Mouse (Mus musculus) kidney, embryonic 16.5 days (tissue): ENCODE data around the gene Rps16. TPM values are rescaled to one million over a fixed set of nuclear protein-coding genes. Genes with fewer than 3 reads are reported as not detected.

Experiments
- ATAC-seq: fragments of 200-750 bp; cut with Nextera tagmentation; 2 replicates; pipeline ENCODE4 v1.8.0; 2017; ENCODE audit warnings: moderate TSS enrichment; ENCODE audit not compliant: low FRiP score, low TSS enrichment
- H3K27ac ChIP-seq: fragments of 300-500 bp; sonication (generic); 2 replicates; pipeline ENCODE4 v1.5.1; 2014; ENCODE audit warnings: low read length
- H3K27me3 ChIP-seq: fragments of 300-500 bp; sonication (generic); 2 replicates; pipeline ENCODE4 v1.6.1; 2014; ENCODE audit warnings: low read length, control low read depth, mixed read lengths; ENCODE audit not compliant: insufficient read depth
- H3K36me3 ChIP-seq: fragments of 300-500 bp; sonication (generic); 2 replicates; pipeline ENCODE4 v1.6.1; 2014; ENCODE audit warnings: low read length, control low read depth, mixed read lengths; ENCODE audit not compliant: insufficient read depth
- H3K4me1 ChIP-seq: fragments of 300-500 bp; sonication (generic); 2 replicates; pipeline ENCODE4 v1.6.1; 2014; ENCODE audit warnings: low read length, control low read depth, mixed read lengths; ENCODE audit not compliant: insufficient read depth
- H3K4me2 ChIP-seq: fragments of 300-500 bp; sonication (generic); replicated peaks from 2 replicates; pipeline ENCODE4 v1.6.1; 2014; ENCODE audit warnings: low read depth, low read length
- H3K4me3 ChIP-seq: fragments of 300-500 bp; sonication (generic); 2 replicates; pipeline ENCODE4 v1.5.1; 2014; ENCODE audit warnings: mild to moderate bottlenecking, low read length
- H3K9ac ChIP-seq: fragments of 300-500 bp; sonication (generic); replicated peaks from 2 replicates; pipeline ENCODE4 v1.6.1; 2014; ENCODE audit warnings: low read length
- H3K9me3 ChIP-seq: fragments of 300-500 bp; sonication (generic); 2 replicates; pipeline ENCODE4 v1.6.1; 2016; ENCODE audit warnings: low read length, control low read depth
- WGBS: fragments of 180-500 bp; shearing (Covaris S2); extraction: QIAGEN DNeasy Blood & Tissue Kit; methylation state at CpG from one replicate; pipeline ENCODE4 v1.1.7; 2014; 5-methylcytosine and 5-hydroxymethylcytosine counted together
- polyA plus RNA-seq: library from polyadenylated mRNA; unstranded; fragments of >200 nt; fragmentation: Nextera tagmentation; extraction: Ambion mirVana; gene quantifications from 2 replicates; pipeline ENCODE4 v1.2.1, GENCODE M21; 2015

Rps16 gene
- polyA plus RNA-seq, 1 experiment from 2014 or later: 918 TPM

- 91% methylated on average over 4 of the region's 4 CpGs for WGBS
- Histone ChIP-seq H3K27ac (no peak overlapping the region), H3K27me3 (no peaks in the 10 kb centered on the region), H3K36me3 (peaks cover 54% of the 10 kb centered on the region), H3K4me3 (no peak overlapping the region), H3K4me2 (no peak overlapping the region), H3K9ac (no peak overlapping the region), H3K4me1 (peaks cover 16% of the 10 kb centered on the region), H3K9me3 (no peaks in the 10 kb centered on the region)
- ATAC-seq: no peak
Observed at GRCm38 (mm10) chr7:28395425-28395824, 45.0 kb downstream of the Rps16 start.

- Histone ChIP-seq H3K4me1 (peaks cover 7% of the 10 kb centered on the region), H3K27me3 (no peaks in the 10 kb centered on the region), H3K9ac (no peak overlapping the region), H3K36me3 (peaks cover 70% of the 10 kb centered on the region), H3K27ac (no peak overlapping the region), H3K4me2 (no peak overlapping the region), H3K9me3 (no peaks in the 10 kb centered on the region), H3K4me3 (no peak overlapping the region)
- ATAC-seq: no peak
- 70% methylated on average over 3 of the region's 3 CpGs for WGBS
Observed at GRCm38 (mm10) chr7:28398000-28398399, 47.5 kb downstream of the Rps16 start.

- H3K9me3 ChIP-seq: no peaks in the 10 kb centered on the region
- 91% methylated on average over 10 of the region's 10 CpGs for WGBS
- peaks cover 3% of the 10 kb centered on the region for H3K4me1 ChIP-seq
- no peaks in the 10 kb centered on the region for H3K27me3 ChIP-seq
- H3K27ac ChIP-seq: no peak overlapping the region
- no peak for ATAC-seq
- no peak overlapping the region for H3K4me2 ChIP-seq
- H3K36me3 ChIP-seq: peaks cover 79% of the 10 kb centered on the region
- no peak overlapping the region for H3K4me3 ChIP-seq
- H3K9ac ChIP-seq: no peak overlapping the region
Observed at GRCm38 (mm10) chr7:28398696-28399340, 48.4 kb downstream of the Rps16 start.

GRCm38 (mm10) chr7:28401030-28401429, 50.6 kb downstream of the Rps16 start:
- ATAC-seq: no peak
- 100% methylated on average over 1 of the region's 1 CpGs for WGBS

GRCm38 (mm10) chr7:28401942-28402341, 51.5 kb downstream of the Rps16 start:
- WGBS: 73% methylated on average over 3 of the region's 3 CpGs
- Histone ChIP-seq H3K9me3 (no peaks in the 10 kb centered on the region), H3K27ac (no peak overlapping the region), H3K27me3 (no peaks in the 10 kb centered on the region), H3K4me2 (no peak overlapping the region), H3K4me3 (no peak overlapping the region), H3K9ac (no peak overlapping the region), H3K4me1 (no peaks in the 10 kb centered on the region), H3K36me3 (peaks cover 88% of the 10 kb centered on the region)
- no peak for ATAC-seq

More at GRCm38 (mm10) chr7:28401030-28401429, 50.6 kb downstream of the Rps16 start:
- no peaks in the 10 kb centered on the region for H3K9me3 ChIP-seq
- no peak overlapping the region for H3K9ac ChIP-seq
- no peak overlapping the region for H3K4me3 ChIP-seq
- H3K27me3 ChIP-seq: no peaks in the 10 kb centered on the region
- H3K27ac ChIP-seq: no peak overlapping the region
- H3K4me2 ChIP-seq: no peak overlapping the region
- peaks cover 88% of the 10 kb centered on the region for H3K36me3 ChIP-seq
- H3K4me1 ChIP-seq: no peaks in the 10 kb centered on the region

Other genes with a start within 250 kb of the Rps16 start
- not detected in 2 replicates for gene 9530053A07Rik, start 221.2 kb upstream of the Rps16 start, polyA plus RNA-seq
- 108 and 115 TPM in 2 replicates for gene Fbl, start 180.9 kb upstream of the Rps16 start, polyA plus RNA-seq
- 15.2 and 16.2 TPM in 2 replicates for gene Dyrk1b, start 171.2 kb upstream of the Rps16 start, polyA plus RNA-seq
- 0.85 and 1.2 TPM in 2 replicates for gene Eid2, start 82.8 kb upstream of the Rps16 start, polyA plus RNA-seq
- gene Eid2b, start 72.9 kb upstream of the Rps16 start, polyA plus RNA-seq: 9.2 and 9.9 TPM in 2 replicates
- gene Selenov, start 59.5 kb upstream of the Rps16 start, polyA plus RNA-seq: 0.41 and 0.74 TPM in 2 replicates
- gene Dll3, start 48.4 kb upstream of the Rps16 start, polyA plus RNA-seq: 0.50 and 0.68 TPM in 2 replicates
- 162 and 169 TPM in 2 replicates for gene Timm50, start 38.6 kb upstream of the Rps16 start, polyA plus RNA-seq
- gene Supt5, start 11.9 kb upstream of the Rps16 start, polyA plus RNA-seq: 106 and 109 TPM in 2 replicates
- gene Plekhg2, start 21.9 kb downstream of the Rps16 start, polyA plus RNA-seq: 69.1 and 83.3 TPM in 2 replicates
- gene Zfp36, start 29.6 kb downstream of the Rps16 start, polyA plus RNA-seq: 16.1 and 18.4 TPM in 2 replicates
- gene Med29, start 42.1 kb downstream of the Rps16 start, polyA plus RNA-seq: 52.9 and 55.9 TPM in 2 replicates
- gene Paf1, start 42.3 kb downstream of the Rps16 start, polyA plus RNA-seq: 97.4 and 108 TPM in 2 replicates
- 13.6 and 15.5 TPM in 2 replicates for gene Gmfg, start 86.8 kb downstream of the Rps16 start, polyA plus RNA-seq
- gene Lrfn1, start 101.3 kb downstream of the Rps16 start, polyA plus RNA-seq: 2.2 and 2.8 TPM in 2 replicates
- gene Ifnl2, start 159.8 kb downstream of the Rps16 start, polyA plus RNA-seq: not detected in 2 replicates
- gene Ifnl3, start 172.2 kb downstream of the Rps16 start, polyA plus RNA-seq: not detected in 2 replicates
- not detected in 2 replicates for gene Sycn, start 190.2 kb downstream of the Rps16 start, polyA plus RNA-seq
- 0.18 TPM in 1 of 2 replicates, not detected in the other for gene Nccrp1, start 196.6 kb downstream of the Rps16 start, polyA plus RNA-seq
- gene Samd4b, start 247.5 kb downstream of the Rps16 start, polyA plus RNA-seq: 16.7 and 20.7 TPM in 2 replicates
- 78.4 and 79.6 TPM in 2 replicates for gene Pak4, start 247.5 kb downstream of the Rps16 start, polyA plus RNA-seq